9 mouse cellular contexts compared by ENCODE assay signal in the genomic region with DNA sequence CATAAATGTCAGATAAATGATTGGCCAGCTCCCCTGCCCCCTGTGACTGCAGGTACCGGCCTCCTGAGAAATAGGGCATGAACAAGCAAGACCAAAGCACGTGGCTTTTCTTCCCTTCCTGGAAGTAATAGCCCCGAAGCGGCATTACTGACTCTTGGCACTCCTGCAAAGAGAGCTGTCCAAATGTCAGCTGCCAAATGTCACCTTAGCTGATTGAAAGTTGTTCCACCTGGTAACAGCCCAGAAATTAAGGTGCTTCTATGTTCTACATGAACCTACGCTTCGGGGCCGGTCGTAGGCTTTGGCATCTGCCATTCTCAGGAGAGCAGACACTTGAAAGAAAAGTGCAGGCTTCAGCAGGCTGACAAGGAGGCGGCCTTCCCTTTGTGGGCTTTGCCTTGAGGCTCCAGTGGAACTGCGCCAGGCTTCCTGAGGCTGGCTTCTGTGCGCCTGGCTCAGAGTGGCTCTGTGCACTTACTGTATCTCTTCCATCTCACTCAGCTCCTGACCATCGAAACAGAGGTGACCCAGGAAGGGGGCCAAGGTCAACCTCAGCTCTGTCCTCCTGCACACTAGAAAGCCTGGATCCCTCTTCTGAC. TPM values are rescaled to one million over a fixed set of nuclear protein-coding genes. Genes with fewer than 3 reads are reported as not detected.
DNase-seq lines count a peak whose midpoint lies in the region; ATAC-seq lines count a peak whose summit lies in the region.
"Had no signal": no experiment of that assay in that cellular context is flagged by ENCODE, and none has a peak within 500 bp of the region (broad histone marks: within the 10 kb centered on the region; RNA-seq: fewer than 3 reads in every experiment).

No protein-coding gene starts in this region.

- H3K4me1 ChIP-seq in heart, embryonic 10.5 days: peaks cover 18% of the 10 kb centered on the region
- H3K4me1 ChIP-seq: hindbrain, embryonic 12.5 days had no signal

- H3K36me3 ChIP-seq in heart, embryonic 10.5 days: no peaks in the 10 kb centered on the region
- H3K36me3 ChIP-seq: hindbrain, embryonic 12.5 days had no signal

- 74% methylated on average over 12 of the region's 12 CpGs for WGBS in heart, embryonic 10.5 days

- no peaks in the 10 kb centered on the region for H3K27me3 ChIP-seq in heart, embryonic 10.5 days (ENCODE audit: insufficient read depth, poor library complexity, severe bottlenecking)
- H3K27me3 ChIP-seq: hindbrain, embryonic 12.5 days had no signal

- ATAC-seq in activated CD4-positive, CD25-positive, alpha-beta regulatory T cell, adult 4 months: no peak

- H3K9me3 ChIP-seq in heart, embryonic 10.5 days: no peaks in the 10 kb centered on the region; the same call in 1 of the 2 replicates

- DNase-seq in heart, embryonic 10.5 days (ENCODE audit: low spot score): no peak
- DNase-seq in heart, adult 9 months (ENCODE audit: low spot score in 2 of 2): no peak
- peak; percentile 8 for DNase-seq in right cerebral cortex, postnatal 4 days
- DNase-seq in right cerebral cortex, postnatal 14 days: no peak
- DNase-seq in kidney, postnatal 10 days: peak; percentile 25
- peak; percentile 56 for DNase-seq in testis, postnatal 10 days (ENCODE audit: low spot score)
- DNase-seq in T-cell, adult 2 months (ENCODE audit: low spot score): no peak

- peak overlapping the region; percentile 65; the same call in 1 of the 2 replicates for H3K27ac ChIP-seq in heart, embryonic 10.5 days
- H3K27ac ChIP-seq: hindbrain, embryonic 12.5 days had no signal

- no peak overlapping the region for H3K4me3 ChIP-seq in heart, embryonic 10.5 days
- H3K4me3 ChIP-seq: hindbrain, embryonic 12.5 days had no signal

RNA-seq across cellular contexts. Expression of gene Kdm8, which starts 16.9 kb away (rescaled TPM):
- polyA plus RNA-seq in heart, embryonic 10.5 days (2016; fragmentation: Nextera tagmentation; extraction: Ambion mirVana): 10.8 and 11.6 TPM in 2 replicates
- polyA plus RNA-seq in activated CD4-positive, CD25-positive, alpha-beta regulatory T cell, adult 4 months (2017; shearing (Covaris generic)): 1 to 10 TPM; 4.0 to 4.8 TPM

Comparison
In these comparisons a context has a peak if more than half of its experiments do, and no peak if none do; other contexts are left out.
1. DNase-seq: peak in right cerebral cortex, postnatal 4 days (single experiment), kidney, postnatal 10 days (single experiment) and testis, postnatal 10 days (single experiment); none in heart, embryonic 10.5 days (single experiment), heart, adult 9 months (0 of 2), right cerebral cortex, postnatal 14 days (single experiment) and T-cell, adult 2 months (single experiment).